Mouse (Mus musculus): ENCODE data around the gene Macf1. TPM values are rescaled to one million over a fixed set of nuclear protein-coding genes. Genes with fewer than 3 reads are reported as not detected.

The Macf1 gene
- total and polyA plus RNA-seq, 3 experiments, result 71.4 to 223 (median 222) TPM

GRCm38 (mm10) chr4:123666517-123666916 lies 17.6 kb downstream of the Macf1 start:
- H3K4me3 ChIP-seq, result no peak overlapping the region
- no peaks in the 10 kb centered on the region for H3K27me3 ChIP-seq (ENCODE audit: control insufficient read depth, insufficient read depth, low read length)
- H3K4me1 ChIP-seq (ENCODE audit: control insufficient read depth, insufficient read depth, low read length), result peaks cover 6% of the 10 kb centered on the region
- TF ChIP-seq CTCF (IDR thresholded peaks at IDR 0.05) (peak; percentile 9; the same call in 1 of the 2 replicates), EP300 (IDR thresholded peaks at IDR 0.05; ENCODE audit: insufficient read depth, low read depth, low read length) (no peak), POLR2A (IDR thresholded peaks at IDR 0.05; ENCODE audit: insufficient read depth, low read depth, low read length) (no peak)
- intact Hi-C loops (cut with DNase I), result loop anchor here (5.0 kb wide), 2 partner anchors 254 to 359 kb away; no protein-coding TSS in a partner anchor
- no peak for DNase-seq
- H3K27ac ChIP-seq, result no peak overlapping the region
- WGBS, result 91% methylated on average over 1 of the region's 1 CpGs
- no peak overlapping the region for H3K9ac ChIP-seq (ENCODE audit: low read depth, low read length)
- H3K36me3 ChIP-seq (ENCODE audit: control insufficient read depth, insufficient read depth, low read length), result peaks cover 6% of the 10 kb centered on the region
- no peaks in the 10 kb centered on the region for H3K79me2 ChIP-seq (replicated peaks; ENCODE audit: control insufficient read depth, insufficient read depth, low read length)

GRCm38 (mm10) chr4:123665681-123666278 lies 18.4 kb downstream of the Macf1 start:
- TF ChIP-seq POLR2A (IDR thresholded peaks at IDR 0.05; ENCODE audit: insufficient read depth, low read depth, low read length), result no peak
- no peak for TF ChIP-seq EP300 (IDR thresholded peaks at IDR 0.05; ENCODE audit: insufficient read depth, low read depth, low read length)
- no peak for TF ChIP-seq CTCF (IDR thresholded peaks at IDR 0.05)
- intact Hi-C loops (cut with DNase I), result loop anchor here (5.0 kb wide), 2 partner anchors 253 to 358 kb away; no protein-coding TSS in a partner anchor

GRCm38 (mm10) chr4:123664951-123665661 lies 19.1 kb downstream of the Macf1 start:
- Histone ChIP-seq H3K4me3 (peak overlapping the region; percentile 56), H3K27ac (peak overlapping the region; percentile 84), H3K79me2 (replicated peaks; ENCODE audit: control insufficient read depth, insufficient read depth, low read length) (no peaks in the 10 kb centered on the region), H3K27me3 (ENCODE audit: control insufficient read depth, insufficient read depth, low read length) (no peaks in the 10 kb centered on the region), H3K4me1 (ENCODE audit: control insufficient read depth, insufficient read depth, low read length) (peaks cover 8% of the 10 kb centered on the region), H3K9ac (ENCODE audit: low read depth, low read length) (peak overlapping the region; percentile 98), H3K36me3 (ENCODE audit: control insufficient read depth, insufficient read depth, low read length) (peaks cover 7% of the 10 kb centered on the region)
- TF ChIP-seq POLR2A (IDR thresholded peaks at IDR 0.05; ENCODE audit: insufficient read depth, low read depth, low read length), result no peak
- TF ChIP-seq CTCF (IDR thresholded peaks at IDR 0.05), result no peak
- no peak for TF ChIP-seq EP300 (IDR thresholded peaks at IDR 0.05; ENCODE audit: insufficient read depth, low read depth, low read length)
- WGBS, result 2% methylated on average over 52 of the region's 58 CpGs
- no peak for DNase-seq
- intact Hi-C loops (cut with DNase I), result loop anchor here (5.0 kb wide), 2 partner anchors 253 to 358 kb away; no protein-coding TSS in a partner anchor

More at GRCm38 (mm10) chr4:123665681-123666278, 18.4 kb downstream of the Macf1 start:
- WGBS, result 50% methylated on average over 11 of the region's 11 CpGs
- Histone ChIP-seq H3K9ac (ENCODE audit: low read depth, low read length) (peak overlapping the region; percentile 98), H3K4me3 (peak overlapping the region; percentile 56), H3K36me3 (ENCODE audit: control insufficient read depth, insufficient read depth, low read length) (peaks cover 7% of the 10 kb centered on the region), H3K79me2 (replicated peaks; ENCODE audit: control insufficient read depth, insufficient read depth, low read length) (no peaks in the 10 kb centered on the region), H3K4me1 (ENCODE audit: control insufficient read depth, insufficient read depth, low read length) (peaks cover 8% of the 10 kb centered on the region), H3K27me3 (ENCODE audit: control insufficient read depth, insufficient read depth, low read length) (no peaks in the 10 kb centered on the region), H3K27ac (peak overlapping the region; percentile 84)
- DNase-seq, result no peak

- 1% methylated on average over 117 of the region's 125 CpGs for WGBS
- peak; percentile 89 to 90 for DNase-seq
- TF ChIP-seq CTCF (IDR thresholded peaks at IDR 0.05), result no peak
- 0 out of 2 replicates have a peak, but pooled peaks have one; percentile 31 for TF ChIP-seq POLR2A (IDR thresholded peaks at IDR 0.05; ENCODE audit: insufficient read depth, low read depth, low read length)
- intact Hi-C loops (cut with DNase I), result no loop called here
- Histone ChIP-seq H3K9ac (ENCODE audit: low read depth, low read length) (peak overlapping the region; percentile 98), H3K36me3 (ENCODE audit: control insufficient read depth, insufficient read depth, low read length) (peaks cover 7% of the 10 kb centered on the region), H3K27ac (peak overlapping the region; percentile 89), H3K27me3 (ENCODE audit: control insufficient read depth, insufficient read depth, low read length) (no peaks in the 10 kb centered on the region), H3K79me2 (replicated peaks; ENCODE audit: control insufficient read depth, insufficient read depth, low read length) (peaks cover under 1% of the 10 kb centered on the region; the same call in 1 of the 2 replicates), H3K4me1 (ENCODE audit: control insufficient read depth, insufficient read depth, low read length) (peaks cover 8% of the 10 kb centered on the region), H3K4me3 (peak overlapping the region; percentile 59)
Observed at GRCm38 (mm10) chr4:123664021-123664950, 19.9 kb downstream of the Macf1 start.

- Histone ChIP-seq H3K27me3 (ENCODE audit: control insufficient read depth, insufficient read depth, low read length) (no peaks in the 10 kb centered on the region), H3K4me1 (ENCODE audit: control insufficient read depth, insufficient read depth, low read length) (peaks cover 8% of the 10 kb centered on the region), H3K9ac (ENCODE audit: low read depth, low read length) (peak overlapping the region; percentile 98), H3K27ac (peak overlapping the region; percentile 89), H3K79me2 (replicated peaks; ENCODE audit: control insufficient read depth, insufficient read depth, low read length) (peaks cover 2% of the 10 kb centered on the region; the same call in 1 of the 2 replicates), H3K36me3 (ENCODE audit: control insufficient read depth, insufficient read depth, low read length) (peaks cover 7% of the 10 kb centered on the region), H3K4me3 (peak overlapping the region; percentile 59)
- intact Hi-C loops (cut with DNase I), result loop anchor here (1.0 kb wide), 1 partner anchor 30 kb away; no protein-coding TSS in a partner anchor
- 2% methylated on average over 12 of the region's 12 CpGs for WGBS
- TF ChIP-seq EP300 (IDR thresholded peaks at IDR 0.05; ENCODE audit: insufficient read depth, low read depth, low read length), result no peak
- DNase-seq, result peak in 1 of 2 experiments; percentile 44
Observed at GRCm38 (mm10) chr4:123663688-123663965, 20.5 kb downstream of the Macf1 start.
